Mouse (Mus musculus) liver, embryonic 14.5 days (tissue): ENCODE data around the gene Ankrd44.

ENCODE experiments used
- CTCF ChIP-seq: IDR thresholded peaks from 2 replicates; pipeline ENCODE4 v1.5.1; 2016; ENCODE audit warnings: antibody characterized with exemption, low read depth, control low read depth
- EP300 ChIP-seq: IDR thresholded peaks from 2 replicates; pipeline ENCODE4 v1.6.1; 2016; ENCODE audit warnings: antibody characterized with exemption, low read depth

DNA sequence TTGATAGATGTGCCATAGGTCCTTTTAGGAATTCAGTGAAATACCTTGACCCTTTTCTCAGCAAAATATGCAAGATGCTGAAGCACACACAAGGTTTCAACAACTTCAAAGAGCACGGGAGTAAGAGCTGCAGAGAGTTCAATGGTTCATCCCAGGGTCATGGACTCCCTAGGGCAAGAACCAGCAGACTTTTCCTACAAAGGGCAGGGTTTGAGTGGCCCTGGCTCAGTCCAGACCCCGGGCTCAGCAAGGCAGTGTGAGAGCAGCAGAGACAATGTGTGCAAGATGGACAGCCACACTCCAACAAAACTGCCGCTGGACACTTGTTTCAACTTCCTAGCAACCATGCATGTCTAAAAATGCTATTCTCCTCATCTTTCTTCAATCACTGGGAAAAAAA, 98.8 kb downstream of the Ankrd44 start:
- TF ChIP-seq EP300, result no peak
- no peak for TF ChIP-seq CTCF
